Mouse (Mus musculus) embryonic fibroblast, embryonic 13.5 days (primary cell): ENCODE results near the gene Gmeb2. TPM values are rescaled to one million over a fixed set of nuclear protein-coding genes. Genes with fewer than 3 reads are reported as not detected.

Experiments used
- H3K27ac ChIP-seq: 2 replicates; pipeline ENCODE4 v1.5.1; 2012; ENCODE audit warnings: low read length, control low read depth, inconsistent platforms; ENCODE audit not compliant: insufficient read depth
- H3K4me1 ChIP-seq: 2 replicates; pipeline ENCODE4 v1.6.1; 2011; ENCODE audit warnings: low read length; ENCODE audit not compliant: control insufficient read depth, insufficient read depth
- H3K4me3 ChIP-seq: 2 replicates; pipeline ENCODE4 v1.5.1; 2011; ENCODE audit warnings: mild to moderate bottlenecking, control low read depth, low read length; ENCODE audit not compliant: insufficient read depth
- CTCF ChIP-seq: IDR thresholded peaks from 2 replicates; pipeline ENCODE4 v1.5.1; 2011; ENCODE audit warnings: mild to moderate bottlenecking, control low read depth, low read length, moderate library complexity, borderline replicate concordance; ENCODE audit not compliant: insufficient read depth
- POLR2A ChIP-seq: IDR thresholded peaks from 2 replicates; pipeline ENCODE4 v1.6.1; 2011; ENCODE audit warnings: low read depth, mild to moderate bottlenecking, control low read depth, low read length, moderate library complexity
- polyA plus RNA-seq: library from polyadenylated mRNA; stranded (reverse); fragments of >200 nt; gene quantifications from 2 replicates; pipeline ENCODE4 v1.2.4, GENCODE M21; 2011; ENCODE audit warnings: low read depth; ENCODE audit not compliant: missing spikeins, insufficient read length

The Gmeb2 gene
- polyA plus RNA-seq, 1 experiment = 23.6 TPM

DNA sequence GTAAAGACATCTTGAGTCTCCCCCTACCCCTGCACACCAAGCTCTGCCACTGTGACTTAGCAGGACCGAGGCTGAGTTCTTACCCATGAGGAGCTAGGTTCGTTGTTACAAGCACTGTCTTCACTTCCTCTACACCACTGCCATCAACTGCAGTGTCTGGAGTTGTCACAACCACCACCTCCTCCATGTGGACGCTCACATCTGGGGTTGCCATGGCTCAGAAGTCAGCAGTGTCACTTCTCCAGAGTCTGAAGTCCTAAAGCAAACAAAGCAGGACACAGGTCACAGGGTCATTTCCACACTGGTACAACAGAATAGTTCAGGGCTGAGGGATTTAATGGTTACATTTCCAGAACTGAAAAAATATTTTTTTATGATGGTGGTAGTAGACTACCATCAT lies 10.0 kb downstream of the Gmeb2 start:
- Histone ChIP-seq H3K4me3 (no peak overlapping the region), H3K27ac (no peak overlapping the region), H3K4me1 (no peaks in the 10 kb centered on the region)
- TF ChIP-seq CTCF = no peak
- no peak for TF ChIP-seq POLR2A

DNA sequence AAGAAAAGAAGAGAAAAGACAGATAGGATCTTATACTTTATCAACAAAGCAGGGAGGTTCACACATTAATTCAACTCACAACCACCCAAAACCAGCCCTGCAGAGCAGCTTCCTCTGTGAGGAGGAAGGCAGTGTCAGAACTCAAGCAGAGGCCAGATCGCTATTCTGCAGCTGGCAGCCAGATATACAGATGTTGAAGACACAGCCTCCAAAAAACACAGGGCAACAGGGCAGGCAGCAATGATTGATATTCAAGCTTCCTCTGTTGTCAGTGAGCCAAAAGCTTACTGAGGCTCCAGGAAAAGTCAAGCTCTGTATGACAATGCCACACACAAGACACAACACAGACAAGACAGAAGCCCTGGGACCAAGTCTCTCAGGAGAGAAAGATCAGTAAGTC lies 11.1 kb downstream of the Gmeb2 start:
- Histone ChIP-seq H3K4me1 (no peaks in the 10 kb centered on the region), H3K27ac (no peak overlapping the region), H3K4me3 (no peak overlapping the region)
- TF ChIP-seq CTCF (no peak), POLR2A (no peak)

DNA sequence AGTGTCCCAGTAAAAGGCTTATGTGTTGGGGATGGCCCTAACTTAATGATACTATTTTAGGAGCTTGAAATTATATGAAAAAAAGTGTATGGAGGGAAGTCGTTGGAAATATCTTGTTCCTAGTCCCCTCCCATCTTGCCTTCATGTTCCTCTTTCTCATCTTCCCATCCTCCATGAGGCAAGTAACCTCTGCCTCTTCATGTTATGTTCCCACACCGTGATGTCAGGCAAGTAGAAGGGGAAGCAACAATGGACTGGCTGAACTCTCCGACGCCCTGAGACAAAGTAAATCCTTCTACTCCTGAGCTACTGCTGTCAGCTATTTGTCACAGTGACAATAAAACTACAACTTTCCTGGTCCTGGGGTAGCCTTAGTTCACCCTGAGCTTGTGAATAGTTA lies 13.2 kb downstream of the Gmeb2 start:
- Histone ChIP-seq H3K4me1 (no peaks in the 10 kb centered on the region), H3K4me3 (no peak overlapping the region), H3K27ac (no peak overlapping the region)
- TF ChIP-seq CTCF = no peak
- TF ChIP-seq POLR2A = no peak

DNA sequence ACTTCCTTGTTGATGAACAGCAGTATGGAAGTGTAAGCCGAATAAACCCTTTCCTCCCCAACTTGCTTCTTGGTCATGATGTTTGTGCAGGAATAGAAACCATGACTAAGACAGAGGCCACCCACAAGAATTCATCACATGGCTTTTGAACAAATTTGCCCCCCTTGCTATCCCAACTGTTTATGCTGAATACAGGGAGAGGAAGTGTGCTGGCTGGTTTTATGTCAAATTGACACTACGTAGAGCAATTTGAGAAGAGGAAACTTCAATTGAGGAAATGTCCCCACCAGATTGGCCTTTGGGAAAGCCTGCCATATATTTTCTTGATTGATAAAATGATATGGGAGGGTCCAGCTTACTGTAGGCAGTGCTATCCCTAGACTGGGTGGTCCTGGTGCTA lies 14.0 kb downstream of the Gmeb2 start:
- Histone ChIP-seq H3K27ac (no peak overlapping the region), H3K4me1 (no peaks in the 10 kb centered on the region), H3K4me3 (no peak overlapping the region)
- TF ChIP-seq POLR2A (no peak), CTCF (no peak)

DNA sequence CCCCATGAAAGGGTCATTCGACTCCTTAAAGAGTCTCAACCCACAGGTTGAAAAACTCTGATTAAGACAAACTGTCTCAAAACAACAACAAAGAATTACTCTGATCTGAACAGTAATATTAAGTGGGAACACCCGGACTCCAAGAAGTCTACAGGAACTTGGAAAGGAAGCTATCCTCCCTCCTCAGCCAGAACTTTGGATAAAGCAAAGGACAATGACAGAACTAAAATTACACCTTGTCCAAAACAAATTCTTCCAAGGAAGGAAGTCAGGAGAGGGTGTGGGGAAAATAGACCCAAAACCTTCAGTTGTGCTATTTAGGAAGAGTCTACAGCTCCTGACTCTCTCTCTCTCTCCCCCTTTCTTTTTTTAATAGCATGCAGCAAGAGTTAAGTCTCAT lies 15.7 kb downstream of the Gmeb2 start:
- no peaks in the 10 kb centered on the region for H3K4me1 ChIP-seq
- no peak overlapping the region for H3K4me3 ChIP-seq
- TF ChIP-seq CTCF (no peak), POLR2A (no peak)
- no peak overlapping the region; the same call in 1 of the 2 replicates for H3K27ac ChIP-seq

DNA sequence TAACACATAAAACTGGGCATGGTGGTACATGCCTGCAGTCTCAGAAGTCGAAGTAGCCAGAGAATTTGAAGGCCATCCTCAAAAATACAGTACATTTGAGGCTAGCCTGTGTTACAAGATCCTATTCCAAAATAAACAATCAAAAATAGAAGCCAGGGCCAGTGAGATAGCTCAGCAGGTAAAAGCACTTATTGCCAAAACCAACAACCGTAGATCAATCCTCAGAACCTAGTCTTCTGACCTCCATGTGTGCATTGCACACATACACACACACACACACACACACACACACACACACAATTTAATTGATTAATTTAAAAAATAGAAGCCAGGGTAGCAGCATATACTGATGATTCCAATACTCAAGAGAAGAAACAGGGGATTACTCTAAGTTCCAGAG lies 21.0 kb downstream of the Gmeb2 start:
- TF ChIP-seq POLR2A (no peak), CTCF (no peak)
- Histone ChIP-seq H3K4me1 (no peaks in the 10 kb centered on the region), H3K4me3 (no peak overlapping the region), H3K27ac (no peak overlapping the region)

DNA sequence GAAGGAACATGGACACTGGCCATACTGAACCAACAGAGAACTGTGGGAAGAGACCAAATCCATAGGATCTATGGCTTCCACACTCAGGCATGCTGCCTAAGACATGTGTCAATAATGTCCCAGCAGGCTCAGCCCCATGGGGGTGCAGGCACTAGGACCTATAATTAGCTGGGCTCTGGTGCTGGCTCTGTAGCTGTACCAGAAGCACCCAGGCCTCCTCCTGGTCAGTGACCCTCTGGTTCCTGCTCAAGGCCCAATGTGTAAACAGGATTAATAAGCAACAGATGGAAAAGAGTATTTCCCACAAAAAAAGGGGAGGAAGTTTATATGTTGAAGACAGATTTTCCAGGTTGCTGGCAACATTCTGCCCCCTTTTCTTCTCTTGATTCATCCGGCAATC lies 34.6 kb downstream of the Gmeb2 start:
- H3K27ac ChIP-seq = no peak overlapping the region
- no peak overlapping the region for H3K4me3 ChIP-seq
- TF ChIP-seq CTCF = no peak
- no peak for TF ChIP-seq POLR2A
- H3K4me1 ChIP-seq = no peaks in the 10 kb centered on the region

DNA sequence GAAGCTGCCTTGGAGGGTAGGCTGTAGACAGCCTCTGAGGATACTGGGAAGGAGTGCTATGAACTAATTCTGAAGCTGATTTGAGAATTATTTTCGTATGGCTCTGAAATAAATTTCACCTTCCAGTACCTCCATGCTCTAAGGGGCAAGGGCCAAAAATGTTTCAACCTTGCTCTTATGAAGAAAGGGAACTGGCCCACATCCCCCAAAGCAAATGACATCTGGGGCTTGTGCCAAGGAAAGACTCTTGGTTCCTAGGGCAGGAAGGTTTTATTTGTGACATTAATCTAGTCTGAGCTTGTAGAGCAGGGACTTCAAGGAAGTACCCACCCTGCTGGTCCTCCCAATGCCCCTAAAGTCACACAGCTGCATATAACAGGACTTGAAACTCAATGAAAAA lies 36.0 kb downstream of the Gmeb2 start:
- Histone ChIP-seq H3K4me1 (no peaks in the 10 kb centered on the region), H3K4me3 (no peak overlapping the region), H3K27ac (no peak overlapping the region)
- TF ChIP-seq POLR2A (no peak), CTCF (no peak)

DNA sequence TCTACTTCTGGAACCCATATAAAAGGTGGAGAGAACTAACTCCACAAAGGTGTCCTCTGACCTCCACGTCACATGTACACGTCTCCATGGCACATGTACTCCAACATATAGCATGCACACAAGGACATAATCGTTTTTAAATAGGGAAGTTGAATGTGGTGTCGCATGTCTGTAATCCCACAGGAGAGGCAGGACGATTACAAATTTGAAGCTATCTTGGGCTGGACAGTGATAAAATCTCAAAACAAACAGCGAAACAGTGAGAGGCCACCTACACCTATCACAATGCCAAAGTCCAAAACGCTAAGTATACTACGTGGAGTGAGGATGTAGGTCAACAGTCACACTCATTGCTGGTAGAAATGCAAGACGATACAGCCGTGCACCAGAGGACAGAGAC lies 38.6 kb downstream of the Gmeb2 start:
- H3K4me1 ChIP-seq = no peaks in the 10 kb centered on the region
- no peak overlapping the region for H3K4me3 ChIP-seq
- H3K27ac ChIP-seq = no peak overlapping the region
- no peak for TF ChIP-seq POLR2A

DNA sequence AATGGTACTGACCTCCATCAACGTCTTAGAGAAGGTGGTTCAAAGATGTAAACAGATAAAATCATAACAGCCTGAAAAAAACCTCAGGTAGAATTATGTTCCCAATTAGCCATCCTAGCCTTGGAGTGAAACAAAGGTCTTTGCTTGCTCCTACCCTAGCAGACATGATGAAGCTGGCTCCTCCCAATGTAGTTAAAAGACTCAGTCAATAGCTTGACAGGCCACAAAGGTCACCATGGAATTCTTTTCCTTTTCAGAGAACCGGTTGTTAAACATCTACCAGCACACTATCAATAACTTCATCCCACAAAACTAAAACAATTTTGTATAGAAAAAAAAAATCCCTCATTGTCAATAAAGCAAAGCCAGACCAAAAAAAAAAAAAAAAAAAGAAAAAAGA lies 42.8 kb downstream of the Gmeb2 start:
- no peak for TF ChIP-seq POLR2A
- no peaks in the 10 kb centered on the region for H3K4me1 ChIP-seq
- H3K4me3 ChIP-seq = no peak overlapping the region
- no peak overlapping the region for H3K27ac ChIP-seq

DNA sequence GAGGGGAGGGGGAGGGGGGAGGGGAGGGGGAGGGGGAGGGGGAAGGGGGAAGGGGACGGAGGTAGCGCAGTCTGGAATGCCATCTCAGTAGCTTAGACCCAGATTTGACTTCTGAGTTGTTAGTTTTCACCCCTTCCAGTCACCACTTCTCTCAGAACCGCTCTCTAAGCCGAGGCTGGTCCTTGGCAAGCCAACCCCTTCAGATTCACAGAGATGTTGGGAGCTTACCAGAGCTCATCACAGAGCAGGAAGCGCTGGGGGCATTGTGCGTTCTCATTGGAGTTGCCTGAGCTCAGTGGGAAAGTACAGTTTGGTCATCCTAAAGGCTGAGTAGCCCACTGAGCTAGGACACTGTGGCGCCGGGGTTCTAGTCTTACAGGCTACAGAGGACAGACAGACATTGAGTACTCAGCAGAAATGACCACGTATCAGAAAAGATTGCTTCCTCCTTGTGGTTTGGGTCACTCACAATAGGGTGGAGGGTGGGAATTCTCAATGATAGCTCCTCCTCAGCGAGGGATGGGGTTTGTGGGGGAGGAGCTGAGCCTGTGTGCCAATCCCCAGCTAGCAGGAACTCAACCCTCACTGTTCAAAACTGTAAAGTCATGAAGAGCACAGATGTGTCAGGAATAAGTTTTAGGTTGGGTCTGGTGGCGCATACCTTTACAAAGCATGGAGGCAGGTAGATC lies 44.0 kb downstream of the Gmeb2 start:
- H3K4me3 ChIP-seq = no peak overlapping the region
- peak overlapping the region; percentile 5; the same call in 1 of the 2 replicates for H3K27ac ChIP-seq
- H3K4me1 ChIP-seq = no peaks in the 10 kb centered on the region
- no peak for TF ChIP-seq POLR2A
- TF ChIP-seq CTCF = no peak
